Mouse (Mus musculus): ENCODE data around the gene Gale. TPM values are rescaled to one million over a fixed set of nuclear protein-coding genes. Genes with fewer than 3 reads are reported as not detected.

Gene Gale
- polyA plus RNA-seq, 1 experiment from 2014 or later: 32.8 TPM

GRCm38 (mm10) chr4:135995118-135995517 lies 31.6 kb downstream of the Gale start:
- H3K4me1 ChIP-seq: no peaks in the 10 kb centered on the region
- H3K27ac ChIP-seq (replicated peaks): no peak overlapping the region
- no peak overlapping the region for H3K4me2 ChIP-seq (replicated peaks)
- no peaks in the 10 kb centered on the region for H3K27me3 ChIP-seq
- H3K4me3 ChIP-seq: no peak overlapping the region
- peaks cover 5% of the 10 kb centered on the region; the same call in 1 of the 2 replicates for H3K9me3 ChIP-seq
- no peaks in the 10 kb centered on the region for H3K36me3 ChIP-seq
- no peak for ATAC-seq (ENCODE audit: low FRiP score, low read depth)
- 85% methylated on average over 4 of the region's 4 CpGs for WGBS
- no peak overlapping the region for H3K9ac ChIP-seq (replicated peaks)

- 92% methylated on average over 5 of the region's 5 CpGs for WGBS
- no peaks in the 10 kb centered on the region for H3K27me3 ChIP-seq
Observed at GRCm38 (mm10) chr4:136004107-136004675, 40.7 kb downstream of the Gale start.

GRCm38 (mm10) chr4:136004921-136005320 lies 41.4 kb downstream of the Gale start:
- Histone ChIP-seq H3K36me3 (peaks cover 83% of the 10 kb centered on the region), H3K27ac (replicated peaks) (no peak overlapping the region), H3K4me3 (no peak overlapping the region), H3K27me3 (no peaks in the 10 kb centered on the region), H3K4me1 (no peaks in the 10 kb centered on the region), H3K9me3 (no peaks in the 10 kb centered on the region), H3K9ac (replicated peaks) (no peak overlapping the region), H3K4me2 (replicated peaks) (no peak overlapping the region)
- WGBS: 92% methylated on average over 2 of the region's 2 CpGs
- no peak for ATAC-seq (ENCODE audit: low FRiP score, low read depth)

More at GRCm38 (mm10) chr4:136004107-136004675, 40.7 kb downstream of the Gale start:
- Histone ChIP-seq H3K4me1 (no peaks in the 10 kb centered on the region), H3K36me3 (peaks cover 75% of the 10 kb centered on the region), H3K4me2 (replicated peaks) (no peak overlapping the region), H3K9me3 (no peaks in the 10 kb centered on the region), H3K4me3 (no peak overlapping the region), H3K9ac (replicated peaks) (no peak overlapping the region), H3K27ac (replicated peaks) (no peak overlapping the region)
- ATAC-seq (ENCODE audit: low FRiP score, low read depth): no peak

- WGBS: 95% methylated on average over 3 of the region's 3 CpGs
- no peaks in the 10 kb centered on the region for H3K4me1 ChIP-seq
- ATAC-seq (ENCODE audit: low FRiP score, low read depth): no peak
- H3K36me3 ChIP-seq: peaks cover 92% of the 10 kb centered on the region
- H3K27ac ChIP-seq (replicated peaks): no peak overlapping the region
- H3K9me3 ChIP-seq: no peaks in the 10 kb centered on the region
- no peaks in the 10 kb centered on the region for H3K27me3 ChIP-seq
- no peak overlapping the region for H3K9ac ChIP-seq (replicated peaks)
- H3K4me3 ChIP-seq: no peak overlapping the region
- H3K4me2 ChIP-seq (replicated peaks): no peak overlapping the region
Observed at GRCm38 (mm10) chr4:136006821-136007220, 43.3 kb downstream of the Gale start.

GRCm38 (mm10) chr4:136008782-136009447 lies 45.4 kb downstream of the Gale start:
- Histone ChIP-seq H3K27ac (replicated peaks) (no peak overlapping the region), H3K9me3 (no peaks in the 10 kb centered on the region), H3K27me3 (no peaks in the 10 kb centered on the region), H3K4me2 (replicated peaks) (no peak overlapping the region), H3K4me1 (no peaks in the 10 kb centered on the region), H3K9ac (replicated peaks) (no peak overlapping the region), H3K4me3 (no peak overlapping the region), H3K36me3 (peaks cover 91% of the 10 kb centered on the region)
- 90% methylated on average over 8 of the region's 8 CpGs for WGBS
- no peak for ATAC-seq (ENCODE audit: low FRiP score, low read depth)

DNA sequence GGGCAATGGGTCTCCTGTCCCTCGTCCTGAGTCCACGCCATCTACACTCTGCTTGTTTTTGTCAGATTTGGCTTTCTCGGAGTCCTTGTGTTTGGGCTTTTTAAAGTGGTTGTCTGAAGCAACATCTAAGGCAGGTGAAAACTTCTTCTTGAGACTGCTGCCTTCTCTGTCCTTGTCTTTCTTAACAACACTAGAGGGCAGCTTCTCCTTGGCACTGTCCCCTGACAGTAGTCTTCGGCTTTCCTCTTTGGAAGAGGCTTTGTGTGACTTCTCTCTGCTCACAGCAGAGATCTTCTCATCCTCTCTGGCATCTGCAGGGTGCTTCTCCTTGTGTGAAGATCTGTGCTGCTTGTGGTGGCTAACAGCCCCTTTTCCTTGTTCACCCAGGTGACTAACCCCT lies 47.1 kb downstream of the Gale start:
- Histone ChIP-seq H3K36me3 (peaks cover 78% of the 10 kb centered on the region), H3K27ac (replicated peaks) (no peak overlapping the region), H3K9me3 (no peaks in the 10 kb centered on the region), H3K4me2 (replicated peaks) (no peak overlapping the region), H3K27me3 (no peaks in the 10 kb centered on the region), H3K9ac (replicated peaks) (no peak overlapping the region), H3K4me1 (no peaks in the 10 kb centered on the region), H3K4me3 (no peak overlapping the region)
- WGBS: 94% methylated on average over 4 of the region's 4 CpGs
- no peak for ATAC-seq (ENCODE audit: low FRiP score, low read depth)

DNA sequence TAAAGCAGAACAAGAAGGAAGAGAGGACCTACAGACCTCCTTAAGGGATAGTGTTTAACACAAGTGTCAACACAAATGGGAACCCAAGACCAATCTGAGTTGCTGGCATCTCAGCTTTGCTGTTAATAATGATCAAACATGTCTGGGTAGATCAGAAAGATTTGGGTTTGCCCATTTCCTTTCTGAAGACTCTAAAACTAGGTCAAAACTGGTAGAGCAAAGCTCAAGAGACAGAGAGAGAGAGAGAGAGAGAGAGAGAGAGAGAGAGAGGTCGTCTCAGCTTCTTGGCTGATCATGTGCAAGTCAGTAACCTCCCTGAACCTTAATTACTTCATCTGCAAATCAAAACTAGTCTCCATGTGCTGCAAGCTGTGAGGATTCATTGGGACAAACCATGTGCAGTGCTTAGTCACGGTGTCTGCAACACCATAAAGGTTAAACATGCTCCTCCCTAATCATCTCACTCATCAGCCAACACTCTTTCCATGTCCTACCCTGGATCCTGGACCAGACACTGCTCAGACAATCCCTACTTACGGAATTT lies 52.6 kb downstream of the Gale start:
- Histone ChIP-seq H3K4me2 (replicated peaks) (no peak overlapping the region), H3K9me3 (no peaks in the 10 kb centered on the region)
- WGBS: 85% methylated on average over 3 of the region's 3 CpGs

More for the DNA sequence above, 52.6 kb downstream of the Gale start:
- no peak for ATAC-seq (ENCODE audit: low FRiP score, low read depth)
- no peak overlapping the region for H3K4me3 ChIP-seq
- peaks cover 28% of the 10 kb centered on the region for H3K36me3 ChIP-seq
- H3K9ac ChIP-seq (replicated peaks): no peak overlapping the region
- peaks cover 16% of the 10 kb centered on the region for H3K4me1 ChIP-seq
- no peaks in the 10 kb centered on the region for H3K27me3 ChIP-seq
- no peak overlapping the region for H3K27ac ChIP-seq (replicated peaks)

Other genes with a start within 250 kb of the Gale start
- gene Il22ra1, start 235.6 kb upstream of the Gale start, polyA plus RNA-seq (2016; fragmentation: Nextera tagmentation; extraction: Ambion mirVana): not detected in 2 replicates
- 0.03 and 0.12 TPM in 2 replicates for gene Myom3, start 204.0 kb upstream of the Gale start, polyA plus RNA-seq (2016; fragmentation: Nextera tagmentation; extraction: Ambion mirVana)
- 351 and 371 TPM in 2 replicates for gene Srsf10, start 108.0 kb upstream of the Gale start, polyA plus RNA-seq (2016; fragmentation: Nextera tagmentation; extraction: Ambion mirVana)
- 189 and 199 TPM in 2 replicates for gene Pnrc2, start 89.9 kb upstream of the Gale start, polyA plus RNA-seq (2016; fragmentation: Nextera tagmentation; extraction: Ambion mirVana)
- 0.13 and 0.27 TPM in 2 replicates for gene Cnr2, start 68.3 kb upstream of the Gale start, polyA plus RNA-seq (2016; fragmentation: Nextera tagmentation; extraction: Ambion mirVana)
- gene Fuca1, start 43.0 kb upstream of the Gale start, polyA plus RNA-seq (2016; fragmentation: Nextera tagmentation; extraction: Ambion mirVana): 50.6 and 54.7 TPM in 2 replicates
- 52.7 and 54.1 TPM in 2 replicates for gene Hmgcl, start 17.3 kb upstream of the Gale start, polyA plus RNA-seq (2016; fragmentation: Nextera tagmentation; extraction: Ambion mirVana)
- gene Lypla2, start 8.9 kb downstream of the Gale start, polyA plus RNA-seq (2016; fragmentation: Nextera tagmentation; extraction: Ambion mirVana): 162 and 163 TPM in 2 replicates
- 56.0 and 58.3 TPM in 2 replicates for gene Pithd1, start 23.5 kb downstream of the Gale start, polyA plus RNA-seq (2016; fragmentation: Nextera tagmentation; extraction: Ambion mirVana)
- 34.2 and 36.1 TPM in 2 replicates for gene Eloa, start 58.0 kb downstream of the Gale start, polyA plus RNA-seq (2016; fragmentation: Nextera tagmentation; extraction: Ambion mirVana)
- gene Rpl11, start 89.7 kb downstream of the Gale start, polyA plus RNA-seq (2016; fragmentation: Nextera tagmentation; extraction: Ambion mirVana): 294 and 304 TPM in 2 replicates
- 355 and 390 TPM in 2 replicates for gene Id3, start 179.8 kb downstream of the Gale start, polyA plus RNA-seq (2016; fragmentation: Nextera tagmentation; extraction: Ambion mirVana)
- 10.0 and 10.7 TPM in 2 replicates for gene E2f2, start 208.7 kb downstream of the Gale start, polyA plus RNA-seq (2016; fragmentation: Nextera tagmentation; extraction: Ambion mirVana)
- gene Asap3, start 242.6 kb downstream of the Gale start, polyA plus RNA-seq (2016; fragmentation: Nextera tagmentation; extraction: Ambion mirVana): 8.2 and 8.9 TPM in 2 replicates